Mouse (Mus musculus): ENCODE data around the gene Cit. TPM values are rescaled to one million over a fixed set of nuclear protein-coding genes. Genes with fewer than 3 reads are reported as not detected.

The Cit gene
- total RNA-seq, 1 experiment = 43.4 TPM

GRCm38 (mm10) chr5:115852431-115852830, 7.4 kb downstream of the Cit start:
- H3K27ac ChIP-seq (ENCODE audit: insufficient read depth, low read depth, low read length, poor library complexity, severe bottlenecking) = no peak overlapping the region
- in situ Hi-C loops (cut with MboI; ENCODE audit: low sequenced_read_pairs in 2 of 2, unreplicated experiment in 2 of 2) = no loop called here
- H3K4me1 ChIP-seq (ENCODE audit: control insufficient read depth in 2 of 2, insufficient read depth in 2 of 2, low read length in 2 of 2, poor library complexity in 1 of 2) = peaks cover 7 to 12% of the 10 kb centered on the region in 2 experiments; a peak in 3 of 4 replicates
- H3K9me3 ChIP-seq (ENCODE audit: control insufficient read depth, insufficient read depth, low read depth, low read length) = no peaks in the 10 kb centered on the region
- H3K9ac ChIP-seq (ENCODE audit: insufficient read depth, low read depth, low read length, poor library complexity, severe bottlenecking) = no peak overlapping the region
- no peak for DNase-seq (ENCODE audit: low read depth, low spot score)
- no peak for TF ChIP-seq HCFC1 (IDR thresholded peaks at IDR 0.05; ENCODE audit: borderline replicate concordance, insufficient read depth, low read length)
- peaks cover 26% of the 10 kb centered on the region; the same call in 1 of the 2 replicates for H3K36me3 ChIP-seq (ENCODE audit: control insufficient read depth, insufficient read depth, low read length, poor library complexity, severe bottlenecking)
- H3K4me3 ChIP-seq (ENCODE audit: insufficient read depth in 1 of 2, low read depth in 1 of 2, low read length in 2 of 2, poor library complexity in 1 of 2, severe bottlenecking in 1 of 2) = no peak overlapping the region

- H3K27ac ChIP-seq (ENCODE audit: insufficient read depth, low read depth, low read length, poor library complexity, severe bottlenecking) = peak overlapping the region; percentile 12; the same call in 1 of the 2 replicates
- H3K9ac ChIP-seq (ENCODE audit: insufficient read depth, low read depth, low read length, poor library complexity, severe bottlenecking) = peak overlapping the region; percentile 57
- H3K4me1 ChIP-seq (ENCODE audit: control insufficient read depth in 2 of 2, insufficient read depth in 2 of 2, low read length in 2 of 2, poor library complexity in 1 of 2) = peaks cover 10 to 12% of the 10 kb centered on the region in 2 experiments; a peak in 3 of 4 replicates
- in situ Hi-C loops (cut with MboI; ENCODE audit: low sequenced_read_pairs in 2 of 2, unreplicated experiment in 2 of 2) = no loop called here
- DNase-seq (ENCODE audit: low read depth, low spot score) = no peak
- peaks cover 23% of the 10 kb centered on the region; the same call in 1 of the 2 replicates for H3K36me3 ChIP-seq (ENCODE audit: control insufficient read depth, insufficient read depth, low read length, poor library complexity, severe bottlenecking)
- TF ChIP-seq HCFC1 (IDR thresholded peaks at IDR 0.05; ENCODE audit: borderline replicate concordance, insufficient read depth, low read length) (no peak), ZC3H11A (IDR thresholded peaks at IDR 0.05; ENCODE audit: borderline replicate concordance, low read depth, low read length) (no peak), ZNF384 (IDR thresholded peaks at IDR 0.05; ENCODE audit: low read depth, low read length) (no peak), CHD2 (IDR thresholded peaks at IDR 0.05; ENCODE audit: low read depth, low read length) (no peak), MAFK (IDR thresholded peaks at IDR 0.05; ENCODE audit: insufficient read depth, low read depth, low read length) (no peak)
- H3K4me3 ChIP-seq (ENCODE audit: insufficient read depth in 1 of 2, low read depth in 1 of 2, low read length in 2 of 2, poor library complexity in 1 of 2, severe bottlenecking in 1 of 2) = peak overlapping the region; percentile 43 to 51; a peak in 3 of 4 replicates
- no peaks in the 10 kb centered on the region for H3K9me3 ChIP-seq (ENCODE audit: control insufficient read depth, insufficient read depth, low read depth, low read length)
These were observed 8.6 kb downstream of the Cit start for GRCm38 (mm10) chr5:115853691-115854090.

GRCm38 (mm10) chr5:115854370-115854769, 9.3 kb downstream of the Cit start:
- in situ Hi-C loops (cut with MboI; ENCODE audit: low sequenced_read_pairs in 2 of 2, unreplicated experiment in 2 of 2) = no loop called here
- peak overlapping the region; percentile 57 for H3K9ac ChIP-seq (ENCODE audit: insufficient read depth, low read depth, low read length, poor library complexity, severe bottlenecking)
- 0 out of 2 replicates have a peak overlapping the region, but pooled peaks have one; percentile 12 for H3K27ac ChIP-seq (ENCODE audit: insufficient read depth, low read depth, low read length, poor library complexity, severe bottlenecking)
- TF ChIP-seq CHD2 (IDR thresholded peaks at IDR 0.05; ENCODE audit: low read depth, low read length) (no peak), HCFC1 (IDR thresholded peaks at IDR 0.05; ENCODE audit: borderline replicate concordance, insufficient read depth, low read length) (no peak), ZC3H11A (IDR thresholded peaks at IDR 0.05; ENCODE audit: borderline replicate concordance, low read depth, low read length) (no peak), MAFK (IDR thresholded peaks at IDR 0.05; ENCODE audit: insufficient read depth, low read depth, low read length) (no peak), ZNF384 (IDR thresholded peaks at IDR 0.05; ENCODE audit: low read depth, low read length) (no peak)
- H3K9me3 ChIP-seq (ENCODE audit: control insufficient read depth, insufficient read depth, low read depth, low read length) = no peaks in the 10 kb centered on the region
- H3K36me3 ChIP-seq (ENCODE audit: control insufficient read depth, insufficient read depth, low read length, poor library complexity, severe bottlenecking) = peaks cover 28% of the 10 kb centered on the region; the same call in 1 of the 2 replicates
- peaks cover 12 to 16% of the 10 kb centered on the region in 2 experiments; a peak in 3 of 4 replicates for H3K4me1 ChIP-seq (ENCODE audit: control insufficient read depth in 2 of 2, insufficient read depth in 2 of 2, low read length in 2 of 2, poor library complexity in 1 of 2)
- no peak for DNase-seq (ENCODE audit: low read depth, low spot score)
- H3K4me3 ChIP-seq (ENCODE audit: insufficient read depth in 1 of 2, low read depth in 1 of 2, low read length in 2 of 2, poor library complexity in 1 of 2, severe bottlenecking in 1 of 2) = peak overlapping the region; percentile 43 to 51

GRCm38 (mm10) chr5:115858652-115859051, 13.6 kb downstream of the Cit start:
- in situ Hi-C loops (cut with MboI; ENCODE audit: low sequenced_read_pairs in 2 of 2, unreplicated experiment in 2 of 2) = no loop called here
- TF ChIP-seq MAFK (IDR thresholded peaks at IDR 0.05; ENCODE audit: insufficient read depth, low read depth, low read length) (no peak), CHD2 (IDR thresholded peaks at IDR 0.05; ENCODE audit: low read depth, low read length) (0 out of 2 replicates have a peak, but pooled peaks have one; percentile 36)
- no peak for DNase-seq (ENCODE audit: low read depth, low spot score)
- H3K4me1 ChIP-seq (ENCODE audit: control insufficient read depth in 2 of 2, insufficient read depth in 2 of 2, low read length in 2 of 2, poor library complexity in 1 of 2) = peaks cover 12 to 17% of the 10 kb centered on the region in 2 experiments; a peak in 3 of 4 replicates
- peak overlapping the region; percentile 44; the same call in 1 of the 2 replicates for H3K27ac ChIP-seq (ENCODE audit: insufficient read depth, low read depth, low read length, poor library complexity, severe bottlenecking)
- peaks cover 29% of the 10 kb centered on the region; the same call in 1 of the 2 replicates for H3K36me3 ChIP-seq (ENCODE audit: control insufficient read depth, insufficient read depth, low read length, poor library complexity, severe bottlenecking)
- H3K9me3 ChIP-seq (ENCODE audit: control insufficient read depth, insufficient read depth, low read depth, low read length) = no peaks in the 10 kb centered on the region
- no peak overlapping the region for H3K4me3 ChIP-seq (ENCODE audit: insufficient read depth in 1 of 2, low read depth in 1 of 2, low read length in 2 of 2, poor library complexity in 1 of 2, severe bottlenecking in 1 of 2)
- H3K9ac ChIP-seq (ENCODE audit: insufficient read depth, low read depth, low read length, poor library complexity, severe bottlenecking) = no peak overlapping the region

- DNase-seq (ENCODE audit: low read depth, low spot score) = no peak
- Histone ChIP-seq H3K4me1 (ENCODE audit: control insufficient read depth in 2 of 2, insufficient read depth in 2 of 2, low read length in 2 of 2, poor library complexity in 1 of 2) (peaks cover 12 to 17% of the 10 kb centered on the region in 2 experiments; a peak in 3 of 4 replicates), H3K4me3 (ENCODE audit: insufficient read depth in 1 of 2, low read depth in 1 of 2, low read length in 2 of 2, poor library complexity in 1 of 2, severe bottlenecking in 1 of 2) (no peak overlapping the region), H3K9me3 (ENCODE audit: control insufficient read depth, insufficient read depth, low read depth, low read length) (no peaks in the 10 kb centered on the region), H3K9ac (ENCODE audit: insufficient read depth, low read depth, low read length, poor library complexity, severe bottlenecking) (no peak overlapping the region), H3K27ac (ENCODE audit: insufficient read depth, low read depth, low read length, poor library complexity, severe bottlenecking) (no peak overlapping the region), H3K36me3 (ENCODE audit: control insufficient read depth, insufficient read depth, low read length, poor library complexity, severe bottlenecking) (peaks cover 36% of the 10 kb centered on the region)
- in situ Hi-C loops (cut with MboI; ENCODE audit: low sequenced_read_pairs in 2 of 2, unreplicated experiment in 2 of 2) = no loop called here
- TF ChIP-seq CHD2 (IDR thresholded peaks at IDR 0.05; ENCODE audit: low read depth, low read length) (no peak), ZNF384 (IDR thresholded peaks at IDR 0.05; ENCODE audit: low read depth, low read length) (no peak), MAFK (IDR thresholded peaks at IDR 0.05; ENCODE audit: insufficient read depth, low read depth, low read length) (no peak), ZC3H11A (IDR thresholded peaks at IDR 0.05; ENCODE audit: borderline replicate concordance, low read depth, low read length) (no peak), HCFC1 (IDR thresholded peaks at IDR 0.05; ENCODE audit: borderline replicate concordance, insufficient read depth, low read length) (no peak)
These were observed 14.4 kb downstream of the Cit start for GRCm38 (mm10) chr5:115859461-115859860.

Measured in ES-E14 (cell line).